Mouse (Mus musculus) spleen, postnatal 14 days (tissue): Measurements from ENCODE around the gene G6pc3.
"Not testable (repeated sequence)": the region's sequence is repeated elsewhere in the genome, so short reads cannot be mapped to it uniquely, and the experiment has no call there.

ENCODE experiments used
- DNase-seq, 2 experiments: peaks; one replicate each; pipeline ENCODE4 v3.0.0; 2021 to 2022; ENCODE audit warnings: low spot score in 2 of 2

The G6pc3 gene

GRCm38 (mm10) chr11:102189461-102190436 is at the start of gene G6pc3:
Gene G6pc3, plus strand, starts transcription at chr11:102189620.
- DNase-seq = peak; percentile 66 to 80

- DNase-seq = peak in 1 of 2 experiments; percentile 53
These were observed 48.9 kb upstream of the G6pc3 start for GRCm38 (mm10) chr11:102140508-102140907.

GRCm38 (mm10) chr11:102142355-102142754 is 47.1 kb upstream of the G6pc3 start:
- no peak for DNase-seq

- no peak for DNase-seq
These were observed 44.4 kb upstream of the G6pc3 start for GRCm38 (mm10) chr11:102144957-102145470.

- no peak for DNase-seq
These were observed 43.9 kb upstream of the G6pc3 start, which contains the start of gene Nags for GRCm38 (mm10) chr11:102145471-102146001. Gene Nags, plus strand, starts transcription at chr11:102145513.

- DNase-seq = no peak
These were observed 43.4 kb upstream of the G6pc3 start for GRCm38 (mm10) chr11:102146005-102146404.

- DNase-seq = no peak
These were observed 42.9 kb upstream of the G6pc3 start for GRCm38 (mm10) chr11:102146531-102146930.

GRCm38 (mm10) chr11:102147213-102147989 is 42.0 kb upstream of the G6pc3 start:
- DNase-seq = no peak

GRCm38 (mm10) chr11:102156039-102156785 is 33.2 kb upstream of the G6pc3 start, which contains the start of gene Tmem101:
Gene Tmem101, minus strand, starts transcription at chr11:102156404.
- DNase-seq = peak; percentile 68 to 84

GRCm38 (mm10) chr11:102156786-102157089 is 32.7 kb upstream of the G6pc3 start:
- DNase-seq = no peak

GRCm38 (mm10) chr11:102158024-102158423 is 31.4 kb upstream of the G6pc3 start:
- DNase-seq = not testable (repeated sequence)

GRCm38 (mm10) chr11:102159781-102160180 is 29.6 kb upstream of the G6pc3 start:
- no peak for DNase-seq

GRCm38 (mm10) chr11:102165971-102166722 is 23.3 kb upstream of the G6pc3 start:
- no peak for DNase-seq

- DNase-seq = no peak
These were observed 21.9 kb upstream of the G6pc3 start for GRCm38 (mm10) chr11:102167539-102167938.

GRCm38 (mm10) chr11:102168689-102169088 is 20.7 kb upstream of the G6pc3 start:
- no peak for DNase-seq

GRCm38 (mm10) chr11:102179836-102180235 is 9.6 kb upstream of the G6pc3 start:
- DNase-seq = no peak

- no peak for DNase-seq
These were observed 5.2 kb upstream of the G6pc3 start for GRCm38 (mm10) chr11:102184253-102184645.

GRCm38 (mm10) chr11:102184646-102185495 is 4.5 kb upstream of the G6pc3 start, which contains the start of gene Lsm12:
Gene Lsm12, minus strand, starts transcription at chr11:102185296.
- DNase-seq = peak; percentile 99

GRCm38 (mm10) chr11:102185677-102186076 is 3.7 kb upstream of the G6pc3 start:
- no peak for DNase-seq
